Mouse (Mus musculus): ENCODE measurements around the gene Mpzl2.
A peak's percentile ranks its signal among the peaks of the same experiment; 100 is the strongest.

Mpzl2 gene

GRCm38 (mm10) chr9:45085741-45086690 is 46.4 kb downstream of the Mpzl2 start:
- DNase-seq (ENCODE audit: low spot score in 2 of 2) = peak; percentile 35 to 46

- DNase-seq (ENCODE audit: low spot score in 2 of 2) = no peak
These were observed 48.4 kb downstream of the Mpzl2 start for GRCm38 (mm10) chr9:45088040-45088439.

- no peak for DNase-seq (ENCODE audit: low spot score in 2 of 2)
These were observed 51.2 kb downstream of the Mpzl2 start for GRCm38 (mm10) chr9:45090811-45091210.

GRCm38 (mm10) chr9:45092641-45093040 is 53.0 kb downstream of the Mpzl2 start:
- DNase-seq (ENCODE audit: low spot score in 2 of 2) = no peak

- no peak for DNase-seq (ENCODE audit: low spot score in 2 of 2)
These were observed 55.7 kb downstream of the Mpzl2 start for GRCm38 (mm10) chr9:45095149-45095937.

GRCm38 (mm10) chr9:45097877-45098276 is 58.3 kb downstream of the Mpzl2 start:
- DNase-seq (ENCODE audit: low spot score in 2 of 2) = no peak

GRCm38 (mm10) chr9:45098426-45098825 is 58.8 kb downstream of the Mpzl2 start:
- no peak for DNase-seq (ENCODE audit: low spot score in 2 of 2)

- no peak for DNase-seq (ENCODE audit: low spot score in 2 of 2)
These were observed 62.9 kb downstream of the Mpzl2 start for GRCm38 (mm10) chr9:45102528-45102927.

- no peak for DNase-seq (ENCODE audit: low spot score in 2 of 2)
These were observed 63.8 kb downstream of the Mpzl2 start for GRCm38 (mm10) chr9:45103211-45103979.
